Mouse (Mus musculus): ENCODE results near the gene Fgfr3. TPM values are rescaled to one million over a fixed set of nuclear protein-coding genes. Genes with fewer than 3 reads are reported as not detected.

The Fgfr3 gene
- polyA plus RNA-seq, 1 experiment: 1.0 TPM

DNA sequence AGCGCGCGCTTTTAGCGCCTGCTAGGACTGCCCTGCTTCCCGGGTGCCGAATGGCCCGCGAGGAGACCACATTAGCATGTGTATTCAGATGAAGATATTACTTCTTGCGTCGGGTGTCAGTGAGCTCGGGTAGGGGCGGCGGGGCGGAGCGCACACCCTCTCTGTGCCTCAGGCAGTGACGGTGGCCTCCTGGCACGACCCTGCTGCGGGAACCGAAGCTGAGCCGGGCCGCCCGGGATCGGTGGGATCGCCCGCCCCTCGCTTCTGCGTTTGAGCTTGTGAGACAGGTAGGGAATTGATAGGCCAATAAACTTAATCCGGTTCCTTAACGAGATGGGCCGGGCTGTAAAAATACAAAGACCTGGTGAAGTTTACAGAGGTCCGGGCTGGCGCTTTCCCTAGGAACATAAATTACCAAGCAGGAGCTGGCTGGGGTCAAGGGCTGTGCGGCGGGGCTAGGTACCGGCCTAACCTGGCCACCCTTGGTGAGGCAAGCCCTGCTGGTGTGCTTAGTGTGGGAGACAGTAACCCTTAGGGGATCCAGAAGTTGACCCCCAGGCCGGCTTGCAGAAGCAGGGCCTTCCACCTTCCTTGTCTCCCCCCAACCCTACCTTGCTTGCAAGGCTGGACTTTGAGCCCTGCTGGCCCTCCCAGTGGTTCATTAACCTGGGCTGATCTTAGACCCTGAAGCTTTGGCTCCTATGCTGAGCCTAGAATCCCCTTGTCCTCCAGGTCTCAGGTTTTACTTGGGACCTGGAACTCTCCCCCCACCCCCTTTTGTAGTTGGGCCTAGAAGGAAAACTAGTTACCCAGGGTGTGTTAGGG lies 2.4 kb downstream of the Fgfr3 start:
- no peaks in the 10 kb centered on the region for H3K36me3 ChIP-seq (ENCODE audit: control insufficient read depth, insufficient read depth)
- no peak overlapping the region for H3ac ChIP-seq (ENCODE audit: control insufficient read depth, insufficient read length, low read depth)
- H3K4me3 ChIP-seq (ENCODE audit: insufficient read depth, poor library complexity, severe bottlenecking): no peak overlapping the region
- no peaks in the 10 kb centered on the region for H3K79me2 ChIP-seq (ENCODE audit: control insufficient read depth, insufficient read depth)
- peaks cover 21% of the 10 kb centered on the region for H3K27me3 ChIP-seq (ENCODE audit: control insufficient read depth, insufficient read depth, insufficient read length)
- TF ChIP-seq MYOD1 (IDR thresholded peaks at IDR 0.05; ENCODE audit: control insufficient read depth, insufficient read length, low read depth) (no peak), CTCF (IDR thresholded peaks at IDR 0.05; ENCODE audit: control insufficient read depth, insufficient read depth, insufficient read length) (no peak), MYOG (IDR thresholded peaks at IDR 0.05; ENCODE audit: control insufficient read depth, extremely low read depth, insufficient read length) (no peak), FOSL1 (IDR thresholded peaks at IDR 0.05; ENCODE audit: insufficient read depth, low read length, poor library complexity, severe bottlenecking) (no peak), CEBPB (IDR thresholded peaks at IDR 0.05; ENCODE audit: low read depth) (no peak)
- H3K79me3 ChIP-seq (ENCODE audit: low read depth): no peaks in the 10 kb centered on the region

DNA sequence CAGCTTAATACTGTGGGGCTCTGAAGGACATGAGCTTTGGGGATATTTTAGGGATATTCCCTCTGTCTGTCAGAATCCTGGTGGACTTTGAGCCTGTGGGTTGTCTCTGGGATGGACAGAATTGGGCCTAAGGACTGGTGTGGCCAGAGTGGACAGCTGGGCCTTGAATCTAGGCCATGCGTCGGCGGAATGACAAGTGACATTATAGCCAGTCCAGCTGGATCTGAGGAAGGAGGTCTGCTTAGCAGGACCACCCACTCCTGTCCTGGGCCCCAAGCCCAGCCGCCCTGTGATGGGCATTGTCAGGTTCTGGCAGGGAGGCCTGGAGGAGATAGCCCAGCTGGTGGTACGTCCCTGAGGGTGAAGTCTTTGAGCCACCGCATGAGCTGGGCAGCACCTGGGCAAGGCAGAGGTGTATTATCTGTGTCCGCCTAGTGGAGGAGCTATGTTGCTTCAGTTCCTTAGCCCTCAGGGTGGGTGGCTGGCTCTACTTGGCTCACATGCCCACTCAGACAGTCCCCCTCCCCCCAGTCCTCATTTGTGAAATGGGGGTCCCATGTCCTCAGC lies 4.7 kb downstream of the Fgfr3 start:
- Histone ChIP-seq H3K79me3 (ENCODE audit: low read depth) (no peaks in the 10 kb centered on the region), H3K79me2 (ENCODE audit: control insufficient read depth, insufficient read depth) (no peaks in the 10 kb centered on the region), H3K27me3 (ENCODE audit: control insufficient read depth, insufficient read depth, insufficient read length) (peaks cover 21% of the 10 kb centered on the region), H3K4me3 (ENCODE audit: insufficient read depth, poor library complexity, severe bottlenecking) (no peak overlapping the region), H3ac (ENCODE audit: control insufficient read depth, insufficient read length, low read depth) (no peak overlapping the region), H3K36me3 (ENCODE audit: control insufficient read depth, insufficient read depth) (no peaks in the 10 kb centered on the region)
- TF ChIP-seq CEBPB (IDR thresholded peaks at IDR 0.05; ENCODE audit: low read depth): no peak

DNA sequence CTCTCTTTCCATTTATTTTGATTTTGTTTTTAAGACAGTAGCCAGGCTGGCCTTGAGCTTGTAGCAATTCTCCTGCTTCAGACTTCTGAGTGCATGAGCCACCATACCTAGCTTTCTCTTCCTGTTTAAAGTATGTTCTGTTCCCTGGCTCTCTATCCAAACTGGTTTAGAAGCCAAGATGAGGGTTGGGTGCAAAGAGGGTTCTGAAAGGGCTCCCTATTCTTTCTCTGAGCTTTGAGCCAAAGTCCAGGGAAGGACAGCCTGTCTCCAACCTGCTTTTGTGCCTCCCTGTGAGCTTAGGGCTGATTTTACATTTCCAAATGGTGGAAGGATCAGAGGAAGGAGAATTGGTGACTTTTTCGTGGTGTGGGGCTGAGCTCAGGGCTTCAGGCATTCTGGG lies 5.4 kb downstream of the Fgfr3 start:
- no peak overlapping the region for H3ac ChIP-seq (ENCODE audit: control insufficient read depth, insufficient read length, low read depth)
- no peaks in the 10 kb centered on the region for H3K79me2 ChIP-seq (ENCODE audit: control insufficient read depth, insufficient read depth)
- H3K36me3 ChIP-seq (ENCODE audit: control insufficient read depth, insufficient read depth): no peaks in the 10 kb centered on the region
- TF ChIP-seq CEBPB (IDR thresholded peaks at IDR 0.05; ENCODE audit: low read depth) (no peak), MAX (IDR thresholded peaks at IDR 0.05) (no peak), CTCF (IDR thresholded peaks at IDR 0.05; ENCODE audit: control insufficient read depth, insufficient read depth, insufficient read length) (no peak)
- no peak overlapping the region for H3K4me3 ChIP-seq (ENCODE audit: insufficient read depth, poor library complexity, severe bottlenecking)
- peaks cover 21% of the 10 kb centered on the region for H3K27me3 ChIP-seq (ENCODE audit: control insufficient read depth, insufficient read depth, insufficient read length)
- no peaks in the 10 kb centered on the region for H3K79me3 ChIP-seq (ENCODE audit: low read depth)

DNA sequence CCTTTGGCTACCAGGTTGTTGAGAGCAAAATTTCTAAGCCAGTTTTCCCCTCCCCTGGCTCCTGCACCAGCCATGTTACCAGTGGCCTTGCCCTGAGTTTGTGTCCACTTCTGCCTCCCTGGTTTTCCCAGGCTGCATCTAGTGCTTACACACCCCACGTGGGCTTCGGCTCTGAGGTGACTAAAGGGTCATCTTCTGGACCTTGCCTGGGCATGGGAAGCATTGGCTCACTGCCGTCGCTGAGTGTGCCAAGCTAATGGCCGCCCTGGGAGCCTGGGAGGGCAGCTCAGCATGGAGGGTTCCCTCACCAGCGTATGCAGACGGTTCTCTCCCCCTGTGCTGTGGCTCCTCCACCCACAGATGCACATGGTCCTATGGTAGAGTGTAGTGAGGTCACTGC lies 7.4 kb downstream of the Fgfr3 start:
- no peaks in the 10 kb centered on the region for H3K36me3 ChIP-seq (ENCODE audit: control insufficient read depth, insufficient read depth)
- H3K79me3 ChIP-seq (ENCODE audit: low read depth): no peaks in the 10 kb centered on the region
- H3K27me3 ChIP-seq (ENCODE audit: control insufficient read depth, insufficient read depth, insufficient read length): peaks cover 4% of the 10 kb centered on the region
- no peaks in the 10 kb centered on the region for H3K79me2 ChIP-seq (ENCODE audit: control insufficient read depth, insufficient read depth)
- no peak overlapping the region for H3ac ChIP-seq (ENCODE audit: control insufficient read depth, insufficient read length, low read depth)
- no peak overlapping the region for H3K4me3 ChIP-seq (ENCODE audit: insufficient read depth, poor library complexity, severe bottlenecking)
- TF ChIP-seq MAX (IDR thresholded peaks at IDR 0.05) (no peak), MYOD1 (IDR thresholded peaks at IDR 0.05; ENCODE audit: control insufficient read depth, insufficient read length, low read depth) (no peak), CEBPB (IDR thresholded peaks at IDR 0.05; ENCODE audit: low read depth) (no peak), FOSL1 (IDR thresholded peaks at IDR 0.05; ENCODE audit: insufficient read depth, low read length, poor library complexity, severe bottlenecking) (no peak), USF1 (IDR thresholded peaks at IDR 0.05; ENCODE audit: low read depth) (no peak), MYOG (IDR thresholded peaks at IDR 0.05; ENCODE audit: control insufficient read depth, extremely low read depth, insufficient read length) (no peak), CTCF (IDR thresholded peaks at IDR 0.05; ENCODE audit: control insufficient read depth, insufficient read depth, insufficient read length) (no peak)

GRCm38 (mm10) chr5:33730516-33730915 lies 9.0 kb downstream of the Fgfr3 start:
- Histone ChIP-seq H3K4me3 (ENCODE audit: insufficient read depth, poor library complexity, severe bottlenecking) (no peak overlapping the region), H3K79me2 (ENCODE audit: control insufficient read depth, insufficient read depth) (no peaks in the 10 kb centered on the region), H3K36me3 (ENCODE audit: control insufficient read depth, insufficient read depth) (no peaks in the 10 kb centered on the region), H3ac (ENCODE audit: control insufficient read depth, insufficient read length, low read depth) (no peak overlapping the region), H3K79me3 (ENCODE audit: low read depth) (no peaks in the 10 kb centered on the region), H3K27me3 (ENCODE audit: control insufficient read depth, insufficient read depth, insufficient read length) (no peaks in the 10 kb centered on the region)
- no peak for TF ChIP-seq MYOG (IDR thresholded peaks at IDR 0.05; ENCODE audit: control insufficient read depth, extremely low read depth, insufficient read length)
- no peak for TF ChIP-seq CTCF (IDR thresholded peaks at IDR 0.05; ENCODE audit: control insufficient read depth, insufficient read depth, insufficient read length)
- TF ChIP-seq FOSL1 (IDR thresholded peaks at IDR 0.05; ENCODE audit: insufficient read depth, low read length, poor library complexity, severe bottlenecking): no peak
- TF ChIP-seq CEBPB (IDR thresholded peaks at IDR 0.05; ENCODE audit: low read depth): no peak
- TF ChIP-seq MYOD1 (IDR thresholded peaks at IDR 0.05; ENCODE audit: control insufficient read depth, insufficient read length, low read depth): no peak
- no peak for TF ChIP-seq USF1 (IDR thresholded peaks at IDR 0.05; ENCODE audit: low read depth)
- no peak for TF ChIP-seq MAX (IDR thresholded peaks at IDR 0.05)

DNA sequence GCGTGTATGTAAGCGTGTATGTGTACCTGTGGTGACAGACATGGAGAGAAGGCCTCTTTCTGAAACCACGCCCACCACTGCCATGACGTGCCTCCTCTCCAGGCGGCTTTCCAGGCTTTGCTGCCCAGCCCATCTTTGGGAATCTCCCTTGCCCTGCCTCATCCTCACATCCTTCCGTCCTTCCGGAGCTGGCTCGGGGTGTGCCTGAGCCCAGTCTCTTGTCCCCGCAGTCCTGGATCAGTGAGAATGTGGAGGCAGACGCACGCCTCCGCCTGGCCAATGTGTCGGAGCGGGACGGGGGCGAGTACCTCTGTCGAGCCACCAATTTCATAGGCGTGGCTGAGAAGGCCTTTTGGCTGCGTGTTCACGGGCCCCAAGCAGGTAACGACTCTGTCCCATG lies 9.6 kb downstream of the Fgfr3 start:
- Histone ChIP-seq H3K79me3 (ENCODE audit: low read depth) (no peaks in the 10 kb centered on the region), H3K36me3 (ENCODE audit: control insufficient read depth, insufficient read depth) (no peaks in the 10 kb centered on the region), H3ac (ENCODE audit: control insufficient read depth, insufficient read length, low read depth) (no peak overlapping the region), H3K79me2 (ENCODE audit: control insufficient read depth, insufficient read depth) (no peaks in the 10 kb centered on the region), H3K27me3 (ENCODE audit: control insufficient read depth, insufficient read depth, insufficient read length) (no peaks in the 10 kb centered on the region), H3K4me3 (ENCODE audit: insufficient read depth, poor library complexity, severe bottlenecking) (no peak overlapping the region)
- TF ChIP-seq CTCF (IDR thresholded peaks at IDR 0.05; ENCODE audit: control insufficient read depth, insufficient read depth, insufficient read length) (no peak), FOSL1 (IDR thresholded peaks at IDR 0.05; ENCODE audit: insufficient read depth, low read length, poor library complexity, severe bottlenecking) (no peak), CEBPB (IDR thresholded peaks at IDR 0.05; ENCODE audit: low read depth) (no peak), MYOG (IDR thresholded peaks at IDR 0.05; ENCODE audit: control insufficient read depth, extremely low read depth, insufficient read length) (no peak), MAX (IDR thresholded peaks at IDR 0.05) (no peak), MYOD1 (IDR thresholded peaks at IDR 0.05; ENCODE audit: control insufficient read depth, insufficient read length, low read depth) (no peak), USF1 (IDR thresholded peaks at IDR 0.05; ENCODE audit: low read depth) (no peak)
